In genomic region chr17:65783182-65784161, GRCm38 (mm10) we compare ENCODE assay signal across 8 mouse cellular contexts. TPM values are rescaled to one million over a fixed set of nuclear protein-coding genes. Genes with fewer than 3 reads are reported as not detected.
DNase-seq lines count a peak whose midpoint lies in the region; ATAC-seq and TF ChIP-seq lines count a peak whose summit lies in the region.

No protein-coding gene starts in this region.

- no peak for TF ChIP-seq POLR2A in cortical plate, adult 2 months (IDR thresholded peaks at IDR 0.05; ENCODE audit: extremely low read depth, insufficient read depth, low read length)

- H3K27ac ChIP-seq in cortical plate, adult 2 months (ENCODE audit: insufficient read depth, low read length), result peak overlapping the region; percentile 98
- peak overlapping the region; percentile 98 for H3K27ac ChIP-seq in intestine, embryonic 14.5 days (ENCODE audit: low read depth)
- H3K27ac ChIP-seq in limb, embryonic 10.5 days, result peak overlapping the region; percentile 100
- H3K27ac ChIP-seq in midbrain, embryonic 10.5 days (replicated peaks), result peak overlapping the region; percentile 98

- peak overlapping the region; percentile 90 for H3K9ac ChIP-seq in intestine, embryonic 14.5 days (ENCODE audit: low read length)

- intact Hi-C loops in gastrocnemius, postnatal 36 days (cut with DNase I), result loop anchor here (5.0 kb wide), 1 partner anchor 171 kb away; the partner anchor contains the start of gene Vapa

- H3K36me3 ChIP-seq in intestine, embryonic 14.5 days (ENCODE audit: control insufficient read depth, insufficient read depth, low read length), result no peaks in the 10 kb centered on the region; the same call in 1 of the 2 replicates
- peaks cover 36% of the 10 kb centered on the region for H3K36me3 ChIP-seq in limb, embryonic 10.5 days
- peaks cover 39% of the 10 kb centered on the region for H3K36me3 ChIP-seq in midbrain, embryonic 10.5 days

- no peak for TF ChIP-seq CTCF in cortical plate, adult 2 months (IDR thresholded peaks at IDR 0.05; ENCODE audit: extremely low read depth, insufficient read depth, low read length)

- H3K9me3 ChIP-seq in intestine, embryonic 14.5 days (ENCODE audit: control insufficient read depth, low read length), result no peaks in the 10 kb centered on the region
- no peaks in the 10 kb centered on the region for H3K9me3 ChIP-seq in limb, embryonic 10.5 days (replicated peaks)
- H3K9me3 ChIP-seq in midbrain, embryonic 10.5 days (replicated peaks), result peaks cover 15% of the 10 kb centered on the region

- under 1% methylated on average over 90 of the region's 135 CpGs for WGBS in intestine, embryonic 14.5 days
- 9% methylated on average over 119 of the region's 135 CpGs for WGBS in limb, embryonic 10.5 days
- WGBS in midbrain, embryonic 10.5 days, result 5% methylated on average over 108 of the region's 135 CpGs

- peak; percentile 79 for ATAC-seq in intestine, embryonic 14.5 days (replicated peaks; ENCODE audit: low FRiP score, low TSS enrichment, low read depth)

- peak; percentile 70 to 76 for DNase-seq in adrenal gland, adult 18-20 months (ENCODE audit: low spot score in 2 of 2)
- DNase-seq in gastrocnemius, postnatal 36 days, result peak; percentile 59 to 64
- peak; percentile 75 for DNase-seq in intestine, embryonic 14.5 days (ENCODE audit: low spot score)
- DNase-seq in limb, embryonic 10.5 days (ENCODE audit: low spot score), result peak; percentile 80
- peak; percentile 77 for DNase-seq in midbrain, embryonic 10.5 days (ENCODE audit: low spot score)
- peak; percentile 75 for DNase-seq in right cerebral cortex, postnatal 25 days
- DNase-seq in yolk sac, embryonic 10.5 days (ENCODE audit: low spot score), result peak; percentile 66

- H3K4me1 ChIP-seq in cortical plate, adult 2 months (ENCODE audit: control insufficient read depth, insufficient read depth, low read length), result peaks cover 2% of the 10 kb centered on the region; the same call in 1 of the 2 replicates
- peaks cover 18% of the 10 kb centered on the region for H3K4me1 ChIP-seq in intestine, embryonic 14.5 days (replicated peaks; ENCODE audit: control insufficient read depth, insufficient read depth, low read length)
- peaks cover 16% of the 10 kb centered on the region for H3K4me1 ChIP-seq in limb, embryonic 10.5 days
- peaks cover 22% of the 10 kb centered on the region for H3K4me1 ChIP-seq in midbrain, embryonic 10.5 days

- no peaks in the 10 kb centered on the region for H3K27me3 ChIP-seq in intestine, embryonic 14.5 days (replicated peaks; ENCODE audit: control insufficient read depth, insufficient read depth, low read length)
- H3K27me3 ChIP-seq in limb, embryonic 10.5 days (ENCODE audit: low read depth, poor library complexity, severe bottlenecking), result no peaks in the 10 kb centered on the region
- H3K27me3 ChIP-seq in midbrain, embryonic 10.5 days (ENCODE audit: low read depth, poor library complexity, severe bottlenecking), result no peaks in the 10 kb centered on the region

- peak overlapping the region; percentile 70 for H3K4me2 ChIP-seq in intestine, embryonic 14.5 days (ENCODE audit: low read length)

- peak overlapping the region; percentile 70 for H3K4me3 ChIP-seq in cortical plate, adult 2 months (ENCODE audit: insufficient read depth, low read length)
- peak overlapping the region; percentile 87 for H3K4me3 ChIP-seq in intestine, embryonic 14.5 days (ENCODE audit: low read depth, low read length)
- H3K4me3 ChIP-seq in limb, embryonic 10.5 days, result peak overlapping the region; percentile 97
- peak overlapping the region; percentile 95 for H3K4me3 ChIP-seq in midbrain, embryonic 10.5 days

RNA-seq across cellular contexts. Expression of gene Ppp4r1, which starts 1.1 kb away (rescaled TPM):
- 10 to 100 TPM; 57.2 to 70.4 TPM for total RNA-seq in adrenal gland, adult 18-20 months (2021)
- polyA plus RNA-seq in cortical plate, adult 2 months (2012; rRNA removed), result 72.1 and 79.9 TPM in 2 replicates
- 10 to 100 TPM; 23.8 to 28.5 TPM for total RNA-seq in gastrocnemius, postnatal 36 days (2021)
- 45.3 and 48.0 TPM in 2 replicates for polyA plus RNA-seq in intestine, embryonic 14.5 days (2014; fragmentation: Nextera tagmentation; extraction: Ambion mirVana)
- 65.1 and 67.5 TPM in 2 replicates for polyA plus RNA-seq in limb, embryonic 10.5 days (2016; fragmentation: Nextera tagmentation; extraction: Ambion mirVana)
- polyA plus RNA-seq in midbrain, embryonic 10.5 days (2016; fragmentation: Nextera tagmentation; extraction: Ambion mirVana), result 58.2 and 60.7 TPM in 2 replicates

RNA-seq across cellular contexts. Expression of gene Rab31, which starts 10.9 kb away (rescaled TPM):
- 10 to 100 TPM; 29.5 to 42.4 TPM for total RNA-seq in adrenal gland, adult 18-20 months (2021)
- 78.3 and 84.6 TPM in 2 replicates for polyA plus RNA-seq in cortical plate, adult 2 months (2012; rRNA removed)
- total RNA-seq in gastrocnemius, postnatal 36 days (2021), result 1 to 10 TPM; 4.7 to 5.5 TPM
- polyA plus RNA-seq in intestine, embryonic 14.5 days (2014; fragmentation: Nextera tagmentation; extraction: Ambion mirVana), result 40.9 and 42.8 TPM in 2 replicates
- 51.7 and 52.3 TPM in 2 replicates for polyA plus RNA-seq in limb, embryonic 10.5 days (2016; fragmentation: Nextera tagmentation; extraction: Ambion mirVana)
- polyA plus RNA-seq in midbrain, embryonic 10.5 days (2016; fragmentation: Nextera tagmentation; extraction: Ambion mirVana), result 62.5 and 67.3 TPM in 2 replicates

Comparison
In these comparisons a context has a peak if more than half of its experiments do, and no peak if none do; other contexts are left out.
1. Peak in every context shown above with its lines: DNase-seq, ATAC-seq, H3K4me3 ChIP-seq and H3K27ac ChIP-seq.